Mouse (Mus musculus) MEL (cell line): ENCODE measurements around the gene Prmt1. TPM values are rescaled to one million over a fixed set of nuclear protein-coding genes. Genes with fewer than 3 reads are reported as not detected.
A peak's percentile ranks its signal among the peaks of the same experiment; 100 is the strongest.

Experiments
- DNase-seq: peaks from one replicate; pipeline ENCODE4 v3.0.0; 2011; ENCODE audit warnings: low read depth, low spot score
- H3K27ac ChIP-seq: 2 replicates; pipeline ENCODE4 v1.5.1; 2012; ENCODE audit warnings: low read depth, mild to moderate bottlenecking, control low read depth, low read length, moderate library complexity; ENCODE audit not compliant: control insufficient read depth
- H3K27me3 ChIP-seq, 2 experiments: fragments of 150-350 bp in 1 of 2; sonication (generic) in 1 of 2; 2 replicates each; pipeline ENCODE4 v1.6.1; 2012; ENCODE audit warnings: low read length in 2 of 2, mild to moderate bottlenecking in 2 of 2, improper control_type of control experiment in 1 of 2, moderate library complexity in 1 of 2; ENCODE audit not compliant: insufficient read depth in 2 of 2, control insufficient read depth in 1 of 2
- H3K36me3 ChIP-seq, 2 experiments: 2 replicates each; pipeline ENCODE4 v1.6.1; 2012 to 2014; ENCODE audit warnings: low read length in 2 of 2, improper control_type of control experiment in 1 of 2, inconsistent platforms in 1 of 2, mild to moderate bottlenecking in 1 of 2; ENCODE audit not compliant: insufficient read depth in 2 of 2, control insufficient read depth in 1 of 2
- H3K4me1 ChIP-seq, 2 experiments: fragments of 150-350 bp in 1 of 2; sonication (generic) in 1 of 2; 2 replicates each; pipeline ENCODE4 v1.6.1; 2012; ENCODE audit warnings: low read length in 2 of 2, improper control_type of control experiment in 1 of 2, mild to moderate bottlenecking in 1 of 2; ENCODE audit not compliant: insufficient read depth in 2 of 2, control insufficient read depth in 1 of 2
- H3K4me3 ChIP-seq, 2 experiments: fragments of 150-350 bp in 1 of 2; sonication (generic) in 1 of 2; 2 replicates each; pipeline ENCODE4 v1.5.1; 2012; ENCODE audit warnings: low read depth in 2 of 2, low read length in 2 of 2, mild to moderate bottlenecking in 2 of 2, moderate library complexity in 2 of 2, control low read depth in 1 of 2, improper control_type of control experiment in 1 of 2; ENCODE audit not compliant: control insufficient read depth in 1 of 2, insufficient read depth in 1 of 2
- H3K79me2 ChIP-seq: 2 replicates; pipeline ENCODE4 v1.6.1; 2012; ENCODE audit warnings: mild to moderate bottlenecking, low read length, moderate library complexity; ENCODE audit not compliant: control insufficient read depth, poor library complexity, insufficient read depth
- H3K9ac ChIP-seq: 2 replicates; pipeline ENCODE4 v1.6.1; 2012; ENCODE audit warnings: low read depth, mild to moderate bottlenecking, control low read depth, low read length, moderate library complexity; ENCODE audit not compliant: control insufficient read depth, poor library complexity, severe bottlenecking
- H3K9me3 ChIP-seq: fragments of 150-350 bp; sonication (generic); replicated peaks from 2 replicates; pipeline ENCODE4 v1.6.1; 2012; ENCODE audit warnings: mild to moderate bottlenecking, low read length, improper control_type of control experiment, moderate library complexity; ENCODE audit not compliant: insufficient read depth
- CHD2 ChIP-seq: IDR thresholded peaks from 2 replicates; pipeline ENCODE4 v1.6.1; 2011; ENCODE audit warnings: low read length, improper control_type of control experiment
- CTCF ChIP-seq, 3 experiments: IDR thresholded peaks in 2 of 3; conservative IDR thresholded peaks in 1 of 3; 2 replicates each; pipeline ENCODE4 v1.5.1; 2011 to 2012; ENCODE audit warnings: low read length in 3 of 3, low read depth in 2 of 3, mild to moderate bottlenecking in 2 of 3, improper control_type of control experiment in 1 of 3, inconsistent platforms in 1 of 3, mixed read lengths in 1 of 3, moderate library complexity in 1 of 3; ENCODE audit not compliant: control insufficient read depth in 1 of 3, insufficient read depth in 1 of 3, poor library complexity in 1 of 3, severe bottlenecking in 1 of 3
- E2F4 ChIP-seq: IDR thresholded peaks from 2 replicates; pipeline ENCODE4 v1.6.1; 2011; ENCODE audit warnings: low read depth, low read length, improper control_type of control experiment, borderline replicate concordance
- ELF1 ChIP-seq: IDR thresholded peaks from 2 replicates; pipeline ENCODE4 v1.6.1; 2014; ENCODE audit warnings: low read depth, mild to moderate bottlenecking, inconsistent platforms, low read length, improper control_type of control experiment, moderate library complexity
- EP300 ChIP-seq, 2 experiments: IDR thresholded peaks; 2 replicates each; pipeline ENCODE4 v1.6.1; 2011; ENCODE audit warnings: improper control_type of control experiment in 2 of 2, low read length in 2 of 2, low read depth in 1 of 2, mild to moderate bottlenecking in 1 of 2
- GABPA ChIP-seq: IDR thresholded peaks from 2 replicates; pipeline ENCODE4 v1.6.1; 2012; ENCODE audit warnings: low read depth, mild to moderate bottlenecking, inconsistent platforms, low read length, improper control_type of control experiment, moderate library complexity
- GATA1 ChIP-seq: IDR thresholded peaks from 2 replicates; pipeline ENCODE4 v1.6.1; 2011; ENCODE audit warnings: low read depth, low read length, improper control_type of control experiment
- HCFC1 ChIP-seq: IDR thresholded peaks from 2 replicates; pipeline ENCODE4 v1.6.1; 2012; ENCODE audit warnings: low read depth, mild to moderate bottlenecking, inconsistent platforms, low read length, improper control_type of control experiment, moderate library complexity
- JUND ChIP-seq: IDR thresholded peaks from 2 replicates; pipeline ENCODE4 v1.6.1; 2011; ENCODE audit warnings: low read depth, mild to moderate bottlenecking, improper control_type of control experiment, low read length
- KAT2A ChIP-seq: conservative IDR thresholded peaks from 2 replicates; pipeline ENCODE4 v1.6.1; 2012; ENCODE audit warnings: low read depth, low read length, improper control_type of control experiment, inconsistent platforms
- MAZ ChIP-seq: IDR thresholded peaks from 2 replicates; pipeline ENCODE4 v1.6.1; 2012; ENCODE audit warnings: low read depth, mild to moderate bottlenecking, inconsistent platforms, low read length, improper control_type of control experiment
- MYC ChIP-seq: IDR thresholded peaks from 2 replicates; pipeline ENCODE4 v1.6.1; 2011; ENCODE audit warnings: low read depth, mild to moderate bottlenecking, low read length, improper control_type of control experiment, moderate library complexity
- NELFE ChIP-seq: IDR thresholded peaks from 2 replicates; pipeline ENCODE4 v1.6.1; 2011; ENCODE audit warnings: low read depth, low read length, improper control_type of control experiment
- NRF1 ChIP-seq: IDR thresholded peaks from 2 replicates; pipeline ENCODE4 v1.6.1; 2014; ENCODE audit warnings: low read depth, mild to moderate bottlenecking, inconsistent platforms, low read length, improper control_type of control experiment, moderate library complexity; ENCODE audit not compliant: poor library complexity, insufficient read depth, severe bottlenecking
- POLR2A ChIP-seq, 2 experiments: IDR thresholded peaks; 2 replicates each; pipeline ENCODE4 v1.6.1; 2011 to 2012; ENCODE audit warnings: low read length in 2 of 2, mild to moderate bottlenecking in 2 of 2, control low read depth in 1 of 2, improper control_type of control experiment in 1 of 2, low read depth in 1 of 2, moderate library complexity in 1 of 2; ENCODE audit not compliant: control insufficient read depth in 1 of 2, insufficient read depth in 1 of 2, poor library complexity in 1 of 2
- POLR2AphosphoS2 ChIP-seq: IDR thresholded peaks from 2 replicates; pipeline ENCODE4 v1.6.1; 2011; ENCODE audit warnings: low read length, improper control_type of control experiment
- POLR2AphosphoS5 ChIP-seq: IDR thresholded peaks from 2 replicates; pipeline ENCODE4 v1.6.1; 2012; ENCODE audit warnings: low read depth, borderline replicate concordance, mild to moderate bottlenecking, inconsistent platforms, low read length, moderate library complexity, mixed read lengths
- RAD21 ChIP-seq: IDR thresholded peaks from 2 replicates; pipeline ENCODE4 v1.6.1; 2011; ENCODE audit warnings: mild to moderate bottlenecking, low read depth, low read length, improper control_type of control experiment
- RCOR1 ChIP-seq: IDR thresholded peaks from 2 replicates; pipeline ENCODE4 v1.6.1; 2012; ENCODE audit warnings: low read depth, mild to moderate bottlenecking, inconsistent platforms, low read length, improper control_type of control experiment
- SIN3A ChIP-seq: IDR thresholded peaks from 2 replicates; pipeline ENCODE4 v1.6.1; 2012; ENCODE audit warnings: low read length, improper control_type of control experiment, inconsistent platforms
- SMC3 ChIP-seq: IDR thresholded peaks from 2 replicates; pipeline ENCODE4 v1.6.1; 2011; ENCODE audit warnings: low read depth, low read length, improper control_type of control experiment
- TAL1 ChIP-seq: IDR thresholded peaks from 2 replicates; pipeline ENCODE4 v1.6.1; 2012; ENCODE audit warnings: mild to moderate bottlenecking, inconsistent platforms, low read length, moderate library complexity, mixed read lengths
- TBP ChIP-seq: IDR thresholded peaks from 2 replicates; pipeline ENCODE4 v1.8.0; 2011; ENCODE audit warnings: low read depth, low read length, improper control_type of control experiment
- TCF12 ChIP-seq: IDR thresholded peaks from 2 replicates; pipeline ENCODE4 v1.6.1; 2014; ENCODE audit warnings: low read depth, mild to moderate bottlenecking, inconsistent platforms, low read length, improper control_type of control experiment, moderate library complexity
- UBTF ChIP-seq: IDR thresholded peaks from 2 replicates; pipeline ENCODE4 v1.6.1; 2012; ENCODE audit warnings: low read depth, mild to moderate bottlenecking, inconsistent platforms, low read length, improper control_type of control experiment, moderate library complexity, borderline replicate concordance; ENCODE audit not compliant: insufficient read depth
- USF1 ChIP-seq: IDR thresholded peaks from 2 replicates; pipeline ENCODE4 v1.6.1; 2014; ENCODE audit warnings: low read depth, mild to moderate bottlenecking, inconsistent platforms, low read length, improper control_type of control experiment, moderate library complexity
- ZKSCAN1 ChIP-seq: IDR thresholded peaks from 2 replicates; pipeline ENCODE4 v1.6.1; 2012; ENCODE audit warnings: low read depth, mild to moderate bottlenecking, inconsistent platforms, low read length, improper control_type of control experiment, moderate library complexity
- ZMIZ1 ChIP-seq: IDR thresholded peaks from 2 replicates; pipeline ENCODE4 v1.6.1; 2012; ENCODE audit warnings: low read depth, mild to moderate bottlenecking, inconsistent platforms, low read length, improper control_type of control experiment, moderate library complexity
- ZNF384 ChIP-seq: IDR thresholded peaks from 2 replicates; pipeline ENCODE4 v1.6.1; 2012; ENCODE audit warnings: low read depth, mild to moderate bottlenecking, inconsistent platforms, low read length, improper control_type of control experiment
- polyA plus RNA-seq, 2 experiments: library from polyadenylated mRNA; stranded (reverse) in 1 of 2; unstranded in 1 of 2; fragments of >175 nt in 1 of 2; fragments of >200 nt in 1 of 2; gene quantifications; 2 replicates each; pipeline versions ENCODE4 v1.2.1 to v1.2.4; 2012; ENCODE audit warnings: low replicate concordance in 2 of 2, low read depth in 1 of 2; ENCODE audit not compliant: insufficient read length in 2 of 2, insufficient read depth in 1 of 2, missing spikeins in 1 of 2
- total RNA-seq: library from RNA; depleted of rRNA; stranded (reverse); fragments of 300-350 nt; gene quantifications from 2 replicates; pipeline ENCODE4 v1.2.3, GENCODE M21; 2012

Prmt1 gene
- total and polyA plus RNA-seq, 3 experiments, result 254 to 715 (median 317) TPM

DNA sequence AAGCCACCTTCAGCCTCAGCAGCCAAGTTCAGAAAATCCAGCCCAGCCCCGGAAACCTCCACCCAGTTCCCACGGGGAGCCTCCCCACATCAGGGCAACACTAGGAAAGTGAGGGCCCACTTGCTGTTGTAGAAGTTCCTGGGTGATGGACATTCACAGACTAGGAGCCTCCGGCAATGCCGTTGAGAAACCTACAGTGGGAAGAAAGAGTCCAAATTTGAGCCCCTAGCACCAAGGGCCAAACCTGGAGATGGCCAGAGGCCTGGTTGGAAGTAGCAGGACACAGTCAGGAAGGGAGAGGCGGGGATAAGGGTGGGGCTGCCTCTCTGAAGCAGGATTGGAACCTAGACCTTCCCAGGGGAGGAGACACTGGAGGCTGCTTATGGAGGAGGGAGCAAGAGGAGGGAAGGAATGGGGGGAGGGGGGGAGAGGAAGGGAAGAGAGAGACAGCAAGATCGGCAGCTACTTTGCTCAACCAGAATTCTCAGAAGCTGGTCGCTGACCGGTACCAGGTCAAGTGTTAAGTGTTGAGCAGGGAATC is 32.7 kb upstream of the Prmt1 start:
- H3K79me2 ChIP-seq, result peaks cover 12% of the 10 kb centered on the region
- H3K9me3 ChIP-seq, result no peaks in the 10 kb centered on the region
- DNase-seq, result peak; percentile 34
- no peaks in the 10 kb centered on the region for H3K27me3 ChIP-seq
- no peak overlapping the region for H3K4me3 ChIP-seq
- peak overlapping the region; percentile 31; the same call in 1 of the 2 replicates for H3K9ac ChIP-seq
- peaks cover 4 to 20% of the 10 kb centered on the region in 2 experiments for H3K4me1 ChIP-seq
- no peak for TF ChIP-seq POLR2AphosphoS2
- TF ChIP-seq SIN3A, result no peak
- TF ChIP-seq SMC3, result no peak
- TF ChIP-seq ZNF384, result no peak
- no peak for TF ChIP-seq NRF1
- no peak for TF ChIP-seq KAT2A
- TF ChIP-seq ZKSCAN1, result no peak
- TF ChIP-seq RCOR1, result no peak
- no peak for TF ChIP-seq POLR2A (IDR thresholded peaks at IDR 0.05; ENCODE audit: control insufficient read depth in 1 of 2, insufficient read depth in 1 of 2, low read depth in 1 of 2, low read length in 2 of 2, poor library complexity in 1 of 2)
- TF ChIP-seq HCFC1, result no peak
- TF ChIP-seq JUND, result no peak
- TF ChIP-seq CHD2, result no peak
- TF ChIP-seq UBTF, result no peak
- no peak for TF ChIP-seq USF1
- TF ChIP-seq RAD21, result no peak
- no peak for TF ChIP-seq E2F4
- no peak for TF ChIP-seq GABPA
- no peak for TF ChIP-seq ELF1
- no peak for TF ChIP-seq TCF12
- TF ChIP-seq, all 39 proteins: peak for 0
- H3K36me3 ChIP-seq, result peaks cover 0 to 17% of the 10 kb centered on the region in 2 experiments; a peak in 2 of 4 replicates
- no peak overlapping the region for H3K27ac ChIP-seq

- Histone ChIP-seq H3K4me1 (peaks cover 4 to 25% of the 10 kb centered on the region in 2 experiments), H3K79me2 (peaks cover 16% of the 10 kb centered on the region), H3K9me3 (no peaks in the 10 kb centered on the region), H3K27ac (peak within 1 kb of the TSS; percentile 93), H3K27me3 (no peaks in the 10 kb centered on the region), H3K36me3 (peaks cover 1 to 17% of the 10 kb centered on the region in 2 experiments; a peak in 2 of 4 replicates), H3K9ac (peak within 1 kb of the TSS; percentile 70), H3K4me3 (peak within 1 kb of the TSS; percentile 83 to 85)
- DNase-seq, result peak; percentile 100
- TF ChIP-seq POLR2A (IDR thresholded peaks at IDR 0.05; ENCODE audit: control insufficient read depth in 1 of 2, insufficient read depth in 1 of 2, low read depth in 1 of 2, low read length in 2 of 2, poor library complexity in 1 of 2), result peak; percentile 57 to 74; a peak in 3 of 4 replicates
- peak; percentile 62 for TF ChIP-seq NELFE
- TF ChIP-seq MYC, result peak; percentile 56
- TF ChIP-seq SMC3, result no peak
- TF ChIP-seq CTCF (IDR thresholded peaks at IDR 0.05 in 2 of 3, conservative IDR thresholded peaks at IDR 0.05 in 1 of 3; ENCODE audit: control insufficient read depth in 1 of 3, insufficient read depth in 1 of 3, low read depth in 2 of 3, low read length in 3 of 3, poor library complexity in 1 of 3, severe bottlenecking in 1 of 3), result peak in 1 of 3 experiments; percentile 17; a peak in 1 of 6 replicates
- no peak for TF ChIP-seq POLR2AphosphoS5
- peak; percentile 18; the same call in 1 of the 2 replicates for TF ChIP-seq RCOR1
- peak; percentile 84 for TF ChIP-seq ZMIZ1
- TF ChIP-seq POLR2AphosphoS2, result peak; percentile 65; the same call in 1 of the 2 replicates
- peak in 1 of 2 experiments; percentile 36; a peak in 1 of 4 replicates for TF ChIP-seq EP300 (IDR thresholded peaks at IDR 0.05; ENCODE audit: low read depth in 1 of 2, low read length in 2 of 2)
- peak; percentile 53 for TF ChIP-seq GATA1
- TF ChIP-seq ZNF384, result 0 out of 2 replicates have a peak, but pooled peaks have one; percentile 23
- peak; percentile 65 for TF ChIP-seq ELF1
- no peak for TF ChIP-seq UBTF
- TF ChIP-seq MAZ, result 0 out of 2 replicates have a peak, but pooled peaks have one; percentile 75
- TF ChIP-seq TAL1, result no peak
- peak; percentile 83 for TF ChIP-seq TBP
Measured at GRCm38 (mm10) chr7:45017242-45018061, 31.1 kb upstream of the Prmt1 start, which contains the start of gene Rras. Gene Rras, plus strand, starts transcription at chr7:45017961.
